Mouse (Mus musculus) lung, embryonic 14.5 days (tissue): Measurements from ENCODE around the gene Sds. TPM values are rescaled to one million over a fixed set of nuclear protein-coding genes. Genes with fewer than 3 reads are reported as not detected.

Source experiments
- ATAC-seq: fragments of 200-750 bp; cut with Nextera tagmentation; 2 replicates; pipeline ENCODE4 v1.8.0; 2017; ENCODE audit warnings: mild to moderate bottlenecking, moderate TSS enrichment, moderate library complexity; ENCODE audit not compliant: insufficient read depth
- DNase-seq: peaks from one replicate; pipeline ENCODE4 v3.0.0-alpha.2; 2015
- H3K27ac ChIP-seq: fragments of 300-500 bp; sonication (generic); 2 replicates; pipeline ENCODE4 v1.5.1; 2014; ENCODE audit warnings: low read depth, mild to moderate bottlenecking, moderate library complexity
- H3K27me3 ChIP-seq: fragments of 300-500 bp; sonication (generic); 2 replicates; pipeline ENCODE4 v1.6.1; 2014; ENCODE audit warnings: low read length, control low read depth; ENCODE audit not compliant: insufficient read depth
- H3K36me3 ChIP-seq: fragments of 300-500 bp; sonication (generic); 2 replicates; pipeline ENCODE4 v1.6.1; 2014; ENCODE audit warnings: control low read depth; ENCODE audit not compliant: insufficient read depth
- H3K4me1 ChIP-seq: fragments of 300-500 bp; sonication (generic); 2 replicates; pipeline ENCODE4 v1.6.1; 2014; ENCODE audit warnings: antibody characterized with exemption, control low read depth; ENCODE audit not compliant: insufficient read depth
- H3K4me2 ChIP-seq: fragments of 300-500 bp; sonication (generic); 2 replicates; pipeline ENCODE4 v1.6.1; 2014; ENCODE audit warnings: mild to moderate bottlenecking
- H3K4me3 ChIP-seq: fragments of 300-500 bp; sonication (generic); 2 replicates; pipeline ENCODE4 v1.5.1; 2014; ENCODE audit warnings: low read depth, low read length
- H3K9ac ChIP-seq: fragments of 300-500 bp; sonication (generic); 2 replicates; pipeline ENCODE4 v1.6.1; 2014
- H3K9me3 ChIP-seq: fragments of 300-500 bp; sonication (generic); 2 replicates; pipeline ENCODE4 v1.6.1; 2016; ENCODE audit warnings: low read depth, low read length, control low read depth
- CTCF ChIP-seq: IDR thresholded peaks from 2 replicates; pipeline ENCODE4 v1.5.1; 2016; ENCODE audit warnings: antibody characterized with exemption, low read depth
- WGBS: fragments of 180-500 bp; shearing (Covaris S2); extraction: QIAGEN DNeasy Blood & Tissue Kit; methylation state at CpG from one replicate; pipeline ENCODE4 v1.1.7; 2014; 5-methylcytosine and 5-hydroxymethylcytosine counted together
- polyA plus RNA-seq: library from polyadenylated mRNA; unstranded; fragments of >200 nt; fragmentation: Nextera tagmentation; extraction: Ambion mirVana; gene quantifications from 2 replicates; pipeline ENCODE4 v1.2.1, GENCODE M21; 2014

Gene Sds
- polyA plus RNA-seq, 1 experiment from 2014 or later = not detected

DNA sequence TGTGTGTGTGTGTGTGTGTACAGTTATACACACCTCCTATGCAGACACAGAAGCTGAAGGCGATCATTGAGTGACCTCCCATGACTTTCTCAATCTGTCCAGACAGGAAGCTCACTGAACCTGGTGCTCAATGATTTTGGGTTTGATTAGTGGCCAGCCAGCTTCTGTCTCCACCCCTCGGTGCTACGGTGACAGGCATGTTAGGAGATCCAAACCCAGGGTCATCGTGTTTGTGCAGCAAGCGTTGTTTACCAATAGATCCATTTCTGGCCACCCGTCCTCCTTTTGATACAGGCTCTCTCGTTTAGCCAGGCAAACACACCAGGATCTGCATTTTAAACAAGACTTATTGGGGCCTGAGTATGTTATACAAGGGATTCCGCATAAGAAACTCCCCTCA lies 55.3 kb downstream of the Sds start:
- H3K27me3 ChIP-seq = no peaks in the 10 kb centered on the region
- no peak for ATAC-seq
- DNase-seq = no peak
- TF ChIP-seq CTCF = no peak
- WGBS = 75% methylated on average over 8 of the region's 8 CpGs
- no peak overlapping the region for H3K9ac ChIP-seq
- H3K9me3 ChIP-seq = no peaks in the 10 kb centered on the region
- no peak overlapping the region for H3K4me2 ChIP-seq
- peaks cover 10% of the 10 kb centered on the region; the same call in 1 of the 2 replicates for H3K36me3 ChIP-seq
- no peak overlapping the region for H3K27ac ChIP-seq
- no peak overlapping the region for H3K4me3 ChIP-seq
- 0 out of 2 replicates have a peak, but pooled peaks cover 6% of the 10 kb centered on the region for H3K4me1 ChIP-seq

Other genes with a start within 250 kb of the Sds start
- not detected in 2 replicates for gene Lhx5, start 44.8 kb upstream of the Sds start, polyA plus RNA-seq
- gene Sdsl, start 3.7 kb upstream of the Sds start, polyA plus RNA-seq = 3.3 and 4.7 TPM in 2 replicates
- 46.3 and 49.6 TPM in 2 replicates for gene Plbd2, start 27.1 kb downstream of the Sds start, polyA plus RNA-seq
- 2.7 and 3.6 TPM in 2 replicates for gene Slc8b1, start 34.6 kb downstream of the Sds start, polyA plus RNA-seq
- gene Tpcn1, start 112.1 kb downstream of the Sds start, polyA plus RNA-seq = 16.5 and 17.0 TPM in 2 replicates
- gene Iqcd, start 112.5 kb downstream of the Sds start, polyA plus RNA-seq = 0.35 and 0.37 TPM in 2 replicates
- 7.2 and 9.5 TPM in 2 replicates for gene Rita1, start 136.1 kb downstream of the Sds start, polyA plus RNA-seq
- 31.5 and 37.2 TPM in 2 replicates for gene Ddx54, start 136.2 kb downstream of the Sds start, polyA plus RNA-seq
- gene Cfap73, start 157.7 kb downstream of the Sds start, polyA plus RNA-seq = not detected in 2 replicates
- 0.15 TPM in 1 of 2 replicates, not detected in the other for gene Rasal1, start 172.3 kb downstream of the Sds start, polyA plus RNA-seq
- 2.2 and 2.8 TPM in 2 replicates for gene Dtx1, start 235.4 kb downstream of the Sds start, polyA plus RNA-seq